Mouse (Mus musculus): ENCODE results near the gene Gm17174. TPM values are rescaled to one million over a fixed set of nuclear protein-coding genes. Genes with fewer than 3 reads are reported as not detected.
"Not testable (repeated sequence)": the region's sequence is repeated elsewhere in the genome, so short reads cannot be mapped to it uniquely, and the experiment has no call there.

The Gm17174 gene
- not detected in 2 replicates for total RNA-seq (2014; rRNA removed)
- not detected in 2 replicates for polyA plus RNA-seq (2015; fragmentation: Nextera tagmentation; extraction: Ambion mirVana)

DNA sequence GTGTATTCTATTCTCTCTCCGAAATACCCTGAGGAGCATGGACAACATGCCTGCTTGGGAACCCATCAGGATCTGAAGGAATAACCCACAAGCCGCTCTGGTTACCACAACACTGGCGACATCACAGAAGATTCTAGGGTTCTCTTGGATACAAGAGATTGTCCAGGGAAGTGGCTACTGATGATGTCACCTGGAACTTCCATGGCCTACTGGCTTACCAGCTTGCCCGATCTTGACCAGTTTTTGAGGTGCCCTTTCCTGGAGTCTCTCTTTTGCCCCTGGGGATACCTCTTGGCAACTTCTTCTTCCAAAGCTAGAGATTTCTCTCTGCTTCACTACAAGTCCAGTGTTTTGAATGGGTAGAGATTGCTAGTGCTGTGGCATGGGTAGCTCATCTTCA is at the start of gene Gm17174:
Gm17174 (minus strand) TSS at position 101 of the 400 bp plus-strand sequence.
- H3K27me3 ChIP-seq (ENCODE audit: insufficient read depth, low read length); H3K36me3 ChIP-seq (ENCODE audit: insufficient read depth, low read length); H3K9me3 ChIP-seq (ENCODE audit: low read length); DNase-seq (ENCODE audit: low spot score); H3K4me2 ChIP-seq (ENCODE audit: low read depth, low read length, poor library complexity, severe bottlenecking); H3K27ac ChIP-seq (ENCODE audit: low read depth, low read length); ATAC-seq (ENCODE audit: low FRiP score); H3K9ac ChIP-seq (replicated peaks; ENCODE audit: low read length, poor library complexity, severe bottlenecking); H3K4me3 ChIP-seq (ENCODE audit: low read depth, low read length); H3K4me1 ChIP-seq (ENCODE audit: insufficient read depth, low read length): not testable (repeated sequence)
- 96% methylated on average over 4 of the region's 4 CpGs for WGBS

- not testable (repeated sequence) for ATAC-seq (ENCODE audit: low FRiP score); H3K36me3 ChIP-seq (ENCODE audit: insufficient read depth, low read length); DNase-seq (ENCODE audit: low spot score); H3K4me3 ChIP-seq (ENCODE audit: low read depth, low read length); H3K4me1 ChIP-seq (ENCODE audit: insufficient read depth, low read length); H3K27me3 ChIP-seq (ENCODE audit: insufficient read depth, low read length); H3K4me2 ChIP-seq (ENCODE audit: low read depth, low read length, poor library complexity, severe bottlenecking); H3K9ac ChIP-seq (replicated peaks; ENCODE audit: low read length, poor library complexity, severe bottlenecking); H3K27ac ChIP-seq (ENCODE audit: low read depth, low read length); H3K9me3 ChIP-seq (ENCODE audit: low read length)
- WGBS = 92% methylated on average over 1 of the region's 1 CpGs
Measured at GRCm38 (mm10) chr14:51635566-51635965, 43.6 kb upstream of the Gm17174 start, which contains the start of gene Gm4181. Gene Gm4181, minus strand, starts transcription at chr14:51635666.

DNA sequence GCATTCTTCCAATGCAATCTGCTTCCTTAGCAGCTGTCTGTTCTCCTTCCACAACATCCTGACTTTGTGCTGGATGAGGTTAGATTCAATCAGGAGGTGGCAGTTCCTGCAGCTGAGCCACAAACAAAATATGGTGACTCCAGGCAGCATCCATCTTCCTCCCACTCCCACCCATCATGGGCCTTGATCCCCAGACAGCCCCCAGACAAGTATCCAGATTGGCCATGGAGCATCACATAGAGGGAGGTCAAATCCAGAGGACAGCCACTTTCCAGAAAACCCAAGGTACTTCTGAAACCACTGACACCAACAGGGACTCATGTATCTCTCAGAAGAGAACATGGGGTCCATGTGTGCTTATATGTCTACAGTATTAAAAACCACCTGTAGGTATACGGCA is 40.5 kb upstream of the Gm17174 start:
- H3K9me3 ChIP-seq (ENCODE audit: low read length); H3K9ac ChIP-seq (replicated peaks; ENCODE audit: low read length, poor library complexity, severe bottlenecking); DNase-seq (ENCODE audit: low spot score); H3K4me3 ChIP-seq (ENCODE audit: low read depth, low read length); H3K27ac ChIP-seq (ENCODE audit: low read depth, low read length); H3K4me1 ChIP-seq (ENCODE audit: insufficient read depth, low read length); H3K27me3 ChIP-seq (ENCODE audit: insufficient read depth, low read length); ATAC-seq (ENCODE audit: low FRiP score); H3K36me3 ChIP-seq (ENCODE audit: insufficient read depth, low read length); H3K4me2 ChIP-seq (ENCODE audit: low read depth, low read length, poor library complexity, severe bottlenecking): not testable (repeated sequence)
- 97% methylated on average over 1 of the region's 1 CpGs for WGBS

GRCm38 (mm10) chr14:51611210-51611609 is 19.3 kb upstream of the Gm17174 start, which contains the start of gene Gm17078:
Gene Gm17078, minus strand, starts transcription at chr14:51611310.
- no peak within 1 kb of the TSS for H3K4me2 ChIP-seq (ENCODE audit: low read depth, low read length, poor library complexity, severe bottlenecking)
- H3K27ac ChIP-seq (ENCODE audit: low read depth, low read length) = no peak within 1 kb of the TSS
- H3K4me3 ChIP-seq (ENCODE audit: low read depth, low read length) = no peak within 1 kb of the TSS
- WGBS = 95% methylated on average over 1 of the region's 1 CpGs
- TF ChIP-seq CTCF (IDR thresholded peaks at IDR 0.05) = no peak
- no peaks in the 10 kb centered on the region for H3K4me1 ChIP-seq (ENCODE audit: insufficient read depth, low read length)
- H3K9me3 ChIP-seq (ENCODE audit: low read length) = no peaks in the 10 kb centered on the region
- DNase-seq (ENCODE audit: low spot score) (no peak), ATAC-seq (ENCODE audit: low FRiP score) (no peak)
- H3K27me3 ChIP-seq (ENCODE audit: insufficient read depth, low read length) = no peaks in the 10 kb centered on the region
- no peaks in the 10 kb centered on the region for H3K36me3 ChIP-seq (ENCODE audit: insufficient read depth, low read length)
- no peak within 1 kb of the TSS for H3K9ac ChIP-seq (replicated peaks; ENCODE audit: low read length, poor library complexity, severe bottlenecking)

GRCm38 (mm10) chr14:51573963-51574362 is 18.0 kb downstream of the Gm17174 start, which contains the start of gene Gm17175:
Gene Gm17175, minus strand, starts transcription at chr14:51574063.
- H3K27ac ChIP-seq (ENCODE audit: low read depth, low read length); H3K27me3 ChIP-seq (ENCODE audit: insufficient read depth, low read length); H3K4me1 ChIP-seq (ENCODE audit: insufficient read depth, low read length); H3K4me2 ChIP-seq (ENCODE audit: low read depth, low read length, poor library complexity, severe bottlenecking); H3K4me3 ChIP-seq (ENCODE audit: low read depth, low read length); ATAC-seq (ENCODE audit: low FRiP score); H3K9ac ChIP-seq (replicated peaks; ENCODE audit: low read length, poor library complexity, severe bottlenecking); DNase-seq (ENCODE audit: low spot score); H3K9me3 ChIP-seq (ENCODE audit: low read length); H3K36me3 ChIP-seq (ENCODE audit: insufficient read depth, low read length): not testable (repeated sequence)
- 89% methylated on average over 2 of the region's 2 CpGs for WGBS

DNA sequence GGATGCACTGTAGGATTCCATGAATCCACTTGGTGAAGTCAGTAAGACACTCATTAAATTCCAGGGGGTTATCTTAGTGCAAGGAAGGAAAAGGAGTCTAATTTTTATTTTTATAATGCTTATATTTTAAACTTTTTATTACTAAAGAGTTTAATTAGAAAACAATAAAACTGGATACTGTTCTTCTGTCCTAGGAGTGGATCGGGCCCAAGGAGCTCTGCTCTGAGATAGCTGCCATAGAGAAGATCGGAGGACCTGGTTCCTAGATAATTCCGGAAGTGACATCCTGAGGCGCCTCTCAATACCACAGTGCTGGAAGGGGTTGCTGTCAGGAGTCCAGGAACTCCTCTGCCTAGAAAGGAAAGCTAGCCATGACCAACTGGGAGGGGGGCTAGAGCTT is 39.4 kb downstream of the Gm17174 start, which contains the start of gene Gm5622:
Gm5622 (plus strand) TSS at position 301 of the 400 bp plus-strand sequence.
- H3K9me3 ChIP-seq (ENCODE audit: low read length) = no peaks in the 10 kb centered on the region
- no peaks in the 10 kb centered on the region for H3K4me1 ChIP-seq (ENCODE audit: insufficient read depth, low read length)
- WGBS = 92% methylated on average over 4 of the region's 4 CpGs
- no peak for ATAC-seq (ENCODE audit: low FRiP score)
- no peak for TF ChIP-seq CTCF (IDR thresholded peaks at IDR 0.05)
- H3K36me3 ChIP-seq (ENCODE audit: insufficient read depth, low read length) = no peaks in the 10 kb centered on the region
- H3K9ac ChIP-seq (replicated peaks; ENCODE audit: low read length, poor library complexity, severe bottlenecking) = no peak within 1 kb of the TSS
- no peak within 1 kb of the TSS for H3K4me3 ChIP-seq (ENCODE audit: low read depth, low read length)
- H3K27me3 ChIP-seq (ENCODE audit: insufficient read depth, low read length) = no peaks in the 10 kb centered on the region
- no peak within 1 kb of the TSS for H3K27ac ChIP-seq (ENCODE audit: low read depth, low read length)
- H3K4me2 ChIP-seq (ENCODE audit: low read depth, low read length, poor library complexity, severe bottlenecking) = no peak within 1 kb of the TSS
- DNase-seq (ENCODE audit: low spot score) = no peak

Other genes with a start within 250 kb of the Gm17174 start
- not detected in 2 replicates for gene Gm7247, start 230.4 kb downstream of the Gm17174 start, total RNA-seq (2014; rRNA removed)
- gene Gm7247, start 230.4 kb downstream of the Gm17174 start, polyA plus RNA-seq (2015; fragmentation: Nextera tagmentation; extraction: Ambion mirVana) = not detected in 2 replicates
- gene Vmn2r88, start 181.3 kb downstream of the Gm17174 start, total RNA-seq (2014; rRNA removed) = not detected in 2 replicates
- not detected in 2 replicates for gene Vmn2r88, start 181.3 kb downstream of the Gm17174 start, polyA plus RNA-seq (2015; fragmentation: Nextera tagmentation; extraction: Ambion mirVana)
- gene Vmn2r89, start 140.3 kb downstream of the Gm17174 start, total RNA-seq (2014; rRNA removed) = 0.05 TPM in 1 of 2 replicates, not detected in the other
- gene Vmn2r89, start 140.3 kb downstream of the Gm17174 start, polyA plus RNA-seq (2015; fragmentation: Nextera tagmentation; extraction: Ambion mirVana) = not detected in 2 replicates
- gene Gm5622, start 39.3 kb downstream of the Gm17174 start, total RNA-seq (2014; rRNA removed) = not detected in 2 replicates
- not detected in 2 replicates for gene Gm5622, start 39.3 kb downstream of the Gm17174 start, polyA plus RNA-seq (2015; fragmentation: Nextera tagmentation; extraction: Ambion mirVana)
- gene Gm17175, start 18.1 kb downstream of the Gm17174 start, total RNA-seq (2014; rRNA removed) = not detected in 2 replicates
- gene Gm17175, start 18.1 kb downstream of the Gm17174 start, polyA plus RNA-seq (2015; fragmentation: Nextera tagmentation; extraction: Ambion mirVana) = not detected in 2 replicates
- gene Gm17078, start 19.2 kb upstream of the Gm17174 start, total RNA-seq (2014; rRNA removed) = not detected in 2 replicates
- gene Gm17078, start 19.2 kb upstream of the Gm17174 start, polyA plus RNA-seq (2015; fragmentation: Nextera tagmentation; extraction: Ambion mirVana) = not detected in 2 replicates
- not detected in 2 replicates for gene Gm4181, start 43.5 kb upstream of the Gm17174 start, total RNA-seq (2014; rRNA removed)
- gene Gm4181, start 43.5 kb upstream of the Gm17174 start, polyA plus RNA-seq (2015; fragmentation: Nextera tagmentation; extraction: Ambion mirVana) = not detected in 2 replicates
- not detected in 2 replicates for gene Gm17079, start 103.3 kb upstream of the Gm17174 start, total RNA-seq (2014; rRNA removed)
- gene Gm17079, start 103.3 kb upstream of the Gm17174 start, polyA plus RNA-seq (2015; fragmentation: Nextera tagmentation; extraction: Ambion mirVana) = not detected in 2 replicates
- not detected in 2 replicates for gene Gm5800, start 125.0 kb upstream of the Gm17174 start, total RNA-seq (2014; rRNA removed)
- not detected in 2 replicates for gene Gm5800, start 125.0 kb upstream of the Gm17174 start, polyA plus RNA-seq (2015; fragmentation: Nextera tagmentation; extraction: Ambion mirVana)
- not detected in 2 replicates for gene Ang4, start 181.5 kb upstream of the Gm17174 start, total RNA-seq (2014; rRNA removed)
- not detected in 2 replicates for gene Ang4, start 181.5 kb upstream of the Gm17174 start, polyA plus RNA-seq (2015; fragmentation: Nextera tagmentation; extraction: Ambion mirVana)
- gene AY358078, start 207.9 kb upstream of the Gm17174 start, total RNA-seq (2014; rRNA removed) = not detected in 2 replicates
- not detected in 2 replicates for gene AY358078, start 207.9 kb upstream of the Gm17174 start, polyA plus RNA-seq (2015; fragmentation: Nextera tagmentation; extraction: Ambion mirVana)